Mouse (Mus musculus): Measurements from ENCODE around the gene Mllt1. TPM values are rescaled to one million over a fixed set of nuclear protein-coding genes. Genes with fewer than 3 reads are reported as not detected.

Gene Mllt1
- total and polyA plus RNA-seq, 3 experiments: 17.1 to 40.4 (median 20.3) TPM

DNA sequence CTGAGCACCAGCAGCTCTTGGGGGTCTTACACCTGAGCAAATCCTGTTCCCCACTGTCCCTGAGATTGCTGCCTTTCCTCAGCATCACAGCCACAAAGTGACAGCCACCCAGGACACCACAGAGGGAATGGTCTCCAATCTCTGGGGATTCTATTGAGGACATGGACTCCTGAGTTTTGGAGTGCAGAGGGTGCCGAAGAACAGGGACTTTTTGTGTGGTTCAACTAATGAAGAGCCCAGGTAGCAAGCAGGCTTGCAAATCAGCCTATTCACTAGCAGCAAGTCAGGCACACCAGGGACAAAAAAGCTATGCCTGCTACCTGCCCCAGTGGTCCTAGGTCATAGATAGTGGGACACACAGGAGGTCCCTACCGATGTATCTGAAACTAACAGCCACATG, 1.8 kb downstream of the Mllt1 start (continued):
- TF ChIP-seq CTCF (conservative IDR thresholded peaks at IDR 0.05 in 1 of 2, IDR thresholded peaks at IDR 0.05 in 1 of 2; ENCODE audit: low read depth in 2 of 2, low read length in 2 of 2): no peak

DNA sequence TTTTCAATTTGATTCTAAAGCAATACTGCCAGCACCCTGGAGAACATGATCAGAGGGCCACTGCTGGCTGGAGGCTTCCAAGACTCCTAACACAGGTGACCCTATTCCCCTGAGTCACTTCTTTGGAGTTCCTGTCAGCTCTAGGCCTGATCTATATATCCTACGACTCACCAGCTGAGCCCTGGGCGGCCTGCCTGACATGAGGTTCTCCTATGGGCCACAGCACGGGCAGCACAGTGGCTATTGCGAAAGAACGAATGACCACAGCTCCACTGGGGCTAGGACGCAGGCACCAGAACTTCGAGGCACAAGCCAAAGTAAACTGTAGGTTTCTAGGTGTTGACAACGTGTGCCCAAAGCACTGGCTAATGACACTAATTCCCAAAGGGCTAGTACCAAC, 5.2 kb downstream of the Mllt1 start:
- Histone ChIP-seq H3K4me3 (replicated peaks in 1 of 3; ENCODE audit: low read depth in 2 of 3, low read length in 2 of 3, poor library complexity in 1 of 3) (no peak overlapping the region), H3K27me3 (replicated peaks) (no peaks in the 10 kb centered on the region), H3K79me2 (replicated peaks; ENCODE audit: control insufficient read depth, extremely low read depth, insufficient read depth, poor library complexity, severe bottlenecking) (peaks cover 54% of the 10 kb centered on the region), H3K9ac (ENCODE audit: insufficient read depth, low read depth) (no peak overlapping the region), H3K4me2 (ENCODE audit: insufficient read depth, low read depth, poor library complexity, severe bottlenecking) (no peak overlapping the region), H3K9me3 (replicated peaks; ENCODE audit: low read length) (no peaks in the 10 kb centered on the region), H3K27ac (ENCODE audit: insufficient read depth, low read depth) (no peak overlapping the region), H3K4me1 (ENCODE audit: control insufficient read depth in 1 of 2, insufficient read depth in 2 of 2) (peaks cover 23 to 67% of the 10 kb centered on the region in 2 experiments), H3K36me3 (replicated peaks in 1 of 2; ENCODE audit: control insufficient read depth in 1 of 2, insufficient read depth in 1 of 2, low read length in 1 of 2) (peaks cover 17 to 78% of the 10 kb centered on the region in 2 experiments)
- in situ Hi-C loops (cut with MboI; ENCODE audit: low pct_ligation_motif_present, low pct_unique_long_range_greater_than_20kb, low sequenced_read_pairs) (no loop called here), dilution Hi-C loops (cut with MboI; ENCODE audit: extremely low pct_ligation_motif_present, extremely low pct_unique_long_range_greater_than_20kb, low sequenced_read_pairs) (no loop called here)
- TF ChIP-seq TCF12 (IDR thresholded peaks at IDR 0.05; ENCODE audit: low read depth, low read length) (no peak), CHD2 (IDR thresholded peaks at IDR 0.05; ENCODE audit: low read length) (no peak), TBP (conservative IDR thresholded peaks at IDR 0.05; ENCODE audit: low read depth, low read length) (no peak), UBTF (IDR thresholded peaks at IDR 0.05; ENCODE audit: low read depth, low read length) (no peak), MAX (IDR thresholded peaks at IDR 0.05; ENCODE audit: low read length) (no peak), JUN (IDR thresholded peaks at IDR 0.05; ENCODE audit: insufficient read depth, low read depth, low read length) (no peak), ZC3H11A (IDR thresholded peaks at IDR 0.05; ENCODE audit: low read depth, low read length) (no peak), RAD21 (IDR thresholded peaks at IDR 0.05; ENCODE audit: low read depth, low read length) (no peak), JUND (conservative IDR thresholded peaks at IDR 0.05; ENCODE audit: low read depth, low read length) (no peak), IRF4 (IDR thresholded peaks at IDR 0.05; ENCODE audit: low read depth, low read length) (no peak), POLR2A (IDR thresholded peaks at IDR 0.05; ENCODE audit: low read depth, low read length) (no peak), RCOR1 (conservative IDR thresholded peaks at IDR 0.05; ENCODE audit: low read depth, low read length) (no peak), ELF1 (IDR thresholded peaks at IDR 0.05; ENCODE audit: low read depth, low read length) (no peak), SMC3 (IDR thresholded peaks at IDR 0.05; ENCODE audit: low read depth, low read length) (no peak), MYC (IDR thresholded peaks at IDR 0.05; ENCODE audit: low read depth, low read length) (no peak), ZMIZ1 (IDR thresholded peaks at IDR 0.05; ENCODE audit: low read depth, low read length) (no peak), USF1 (IDR thresholded peaks at IDR 0.05; ENCODE audit: low read depth, low read length) (no peak), CHD1 (IDR thresholded peaks at IDR 0.05; ENCODE audit: low read depth, low read length) (no peak)
- no peak for DNase-seq (ENCODE audit: extremely low read depth)

DNA sequence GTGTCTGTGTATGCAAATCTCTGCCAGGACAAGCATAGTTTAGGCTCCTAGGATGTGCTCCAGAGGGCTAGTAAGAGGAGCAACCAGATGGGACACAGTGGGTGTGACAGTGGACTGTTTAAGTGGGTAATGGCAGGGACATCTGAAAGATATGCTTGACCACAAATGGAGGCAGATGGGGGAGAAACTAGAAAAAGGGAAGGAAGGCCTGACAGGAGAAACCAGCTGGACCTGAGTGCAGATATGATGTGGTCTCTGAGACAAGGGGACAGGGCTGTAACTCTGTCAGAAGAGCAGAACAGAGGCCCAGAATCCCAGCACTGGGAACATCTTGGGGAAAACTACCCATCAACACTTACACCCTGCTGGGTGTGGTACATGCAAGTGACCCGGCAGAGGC, 5.7 kb downstream of the Mllt1 start:
- no peak for TF ChIP-seq ZNF384 (IDR thresholded peaks at IDR 0.05; ENCODE audit: low read depth, low read length)
- no peak for TF ChIP-seq NRF1 (IDR thresholded peaks at IDR 0.05; ENCODE audit: low read depth, low read length)
- TF ChIP-seq ELF1 (IDR thresholded peaks at IDR 0.05; ENCODE audit: low read depth, low read length): no peak
- no peak for TF ChIP-seq MYC (IDR thresholded peaks at IDR 0.05; ENCODE audit: low read depth, low read length)
- no peak for TF ChIP-seq ZC3H11A (IDR thresholded peaks at IDR 0.05; ENCODE audit: low read depth, low read length)
- no peak for TF ChIP-seq HCFC1 (IDR thresholded peaks at IDR 0.05; ENCODE audit: low read depth, low read length)
- no peak for TF ChIP-seq USF1 (IDR thresholded peaks at IDR 0.05; ENCODE audit: low read depth, low read length)
- TF ChIP-seq MEF2A (IDR thresholded peaks at IDR 0.05; ENCODE audit: borderline replicate concordance, low read depth, low read length): no peak
- no peak for TF ChIP-seq KAT2A (IDR thresholded peaks at IDR 0.05; ENCODE audit: insufficient replicate concordance, low read length)
- no peak for TF ChIP-seq RAD21 (IDR thresholded peaks at IDR 0.05; ENCODE audit: low read depth, low read length)
- no peak for TF ChIP-seq GABPA (IDR thresholded peaks at IDR 0.05; ENCODE audit: insufficient replicate concordance, low read depth, low read length)
- no peak for TF ChIP-seq TBP (conservative IDR thresholded peaks at IDR 0.05; ENCODE audit: low read depth, low read length)
- TF ChIP-seq MXI1 (IDR thresholded peaks at IDR 0.05; ENCODE audit: low read depth, low read length): no peak
- no peak for TF ChIP-seq JUND (conservative IDR thresholded peaks at IDR 0.05; ENCODE audit: low read depth, low read length)
- TF ChIP-seq ZMIZ1 (IDR thresholded peaks at IDR 0.05; ENCODE audit: low read depth, low read length): no peak
- no peak for TF ChIP-seq POLR2AphosphoS2 (IDR thresholded peaks at IDR 0.05; ENCODE audit: low read depth, low read length)
- TF ChIP-seq USF2 (conservative IDR thresholded peaks at IDR 0.05; ENCODE audit: low read depth, low read length): no peak
- in situ Hi-C loops (cut with MboI; ENCODE audit: low pct_ligation_motif_present, low pct_unique_long_range_greater_than_20kb, low sequenced_read_pairs): no loop called here
- Histone ChIP-seq H3K79me2 (replicated peaks; ENCODE audit: control insufficient read depth, extremely low read depth, insufficient read depth, poor library complexity, severe bottlenecking) (peaks cover 50% of the 10 kb centered on the region), H3K36me3 (replicated peaks in 1 of 2; ENCODE audit: control insufficient read depth in 1 of 2, insufficient read depth in 1 of 2, low read length in 1 of 2) (peaks cover 22 to 83% of the 10 kb centered on the region in 2 experiments), H3K4me2 (ENCODE audit: insufficient read depth, low read depth, poor library complexity, severe bottlenecking) (no peak overlapping the region), H3K27ac (ENCODE audit: insufficient read depth, low read depth) (no peak overlapping the region), H3K4me3 (replicated peaks in 1 of 3; ENCODE audit: low read depth in 2 of 3, low read length in 2 of 3, poor library complexity in 1 of 3) (no peak overlapping the region), H3K27me3 (replicated peaks) (no peaks in the 10 kb centered on the region), H3K4me1 (ENCODE audit: control insufficient read depth in 1 of 2, insufficient read depth in 2 of 2) (peaks cover 23 to 66% of the 10 kb centered on the region in 2 experiments), H3K9me3 (replicated peaks; ENCODE audit: low read length) (no peaks in the 10 kb centered on the region), H3K9ac (ENCODE audit: insufficient read depth, low read depth) (no peak overlapping the region)
- DNase-seq (ENCODE audit: extremely low read depth): no peak
- dilution Hi-C loops (cut with MboI; ENCODE audit: extremely low pct_ligation_motif_present, extremely low pct_unique_long_range_greater_than_20kb, low sequenced_read_pairs): no loop called here
